Mouse (Mus musculus) cerebellum, adult 9-10 months (tissue): ENCODE results near the gene Bicc1.

Experiments
- DNase-seq: peaks from one replicate; pipeline ENCODE4 v3.0.0; 2022

Gene Bicc1

GRCm38 (mm10) chr10:71159676-71160235 lies at the start of gene Bicc1:
TSS of gene Bicc1 (minus strand) at chr10:71159700.
- DNase-seq: no peak

GRCm38 (mm10) chr10:71201512-71201911 lies 42.0 kb upstream of the Bicc1 start:
- no peak for DNase-seq

GRCm38 (mm10) chr10:71200964-71201363 lies 41.5 kb upstream of the Bicc1 start:
- no peak for DNase-seq

GRCm38 (mm10) chr10:71198676-71199075 lies 39.2 kb upstream of the Bicc1 start:
- DNase-seq: no peak

GRCm38 (mm10) chr10:71197036-71197785 lies 37.7 kb upstream of the Bicc1 start:
- DNase-seq: no peak

GRCm38 (mm10) chr10:71195501-71195900 lies 36.0 kb upstream of the Bicc1 start:
- no peak for DNase-seq

- DNase-seq: no peak
These were observed 35.2 kb upstream of the Bicc1 start for GRCm38 (mm10) chr10:71194713-71195112.

- no peak for DNase-seq
These were observed 33.8 kb upstream of the Bicc1 start for GRCm38 (mm10) chr10:71193319-71193718.

- no peak for DNase-seq
These were observed 33.4 kb upstream of the Bicc1 start for GRCm38 (mm10) chr10:71192886-71193285.

- DNase-seq: no peak
These were observed 29.2 kb upstream of the Bicc1 start for GRCm38 (mm10) chr10:71188681-71189080.

- no peak for DNase-seq
These were observed 25.6 kb upstream of the Bicc1 start for GRCm38 (mm10) chr10:71185059-71185458.

GRCm38 (mm10) chr10:71183339-71184031 lies 24.0 kb upstream of the Bicc1 start:
- no peak for DNase-seq

- DNase-seq: no peak
These were observed 22.4 kb upstream of the Bicc1 start for GRCm38 (mm10) chr10:71181931-71182330.

- DNase-seq: no peak
These were observed 21.6 kb upstream of the Bicc1 start for GRCm38 (mm10) chr10:71181091-71181490.

- no peak for DNase-seq
These were observed 20.6 kb upstream of the Bicc1 start for GRCm38 (mm10) chr10:71180057-71180456.

GRCm38 (mm10) chr10:71177201-71177600 lies 17.7 kb upstream of the Bicc1 start:
- DNase-seq: no peak

GRCm38 (mm10) chr10:71176341-71176740 lies 16.8 kb upstream of the Bicc1 start:
- DNase-seq: no peak

GRCm38 (mm10) chr10:71175280-71175679 lies 15.8 kb upstream of the Bicc1 start:
- DNase-seq: no peak

- no peak for DNase-seq
These were observed 11.9 kb upstream of the Bicc1 start for GRCm38 (mm10) chr10:71171414-71171813.

- no peak for DNase-seq
These were observed 11.3 kb upstream of the Bicc1 start for GRCm38 (mm10) chr10:71170771-71171170.

- DNase-seq: no peak
These were observed 10.3 kb upstream of the Bicc1 start for GRCm38 (mm10) chr10:71169811-71170210.

- no peak for DNase-seq
These were observed 9.7 kb upstream of the Bicc1 start for GRCm38 (mm10) chr10:71169171-71169570.

GRCm38 (mm10) chr10:71160449-71160848 lies 949 bp upstream of the Bicc1 start:
- DNase-seq: no peak
